Mouse (Mus musculus) forelimb bud, embryonic 11.5 days (tissue): Measurements from ENCODE around the gene Gm17267.
"Not testable (repeated sequence)": the region's sequence is repeated elsewhere in the genome, so short reads cannot be mapped to it uniquely, and the experiment has no call there.

Experiments used
- DNase-seq: peaks from one replicate; pipeline ENCODE4 v3.0.0-alpha.2; 2012; ENCODE audit warnings: low read depth, low spot score

The Gm17267 gene

GRCm38 (mm10) chrX:126017257-126017656 lies at the start of gene Gm17267:
Gene Gm17267 (plus strand): TSS chrX:126017557.
- not testable (repeated sequence) for DNase-seq
